Mouse (Mus musculus): ENCODE results near the gene Nr1h2. TPM values are rescaled to one million over a fixed set of nuclear protein-coding genes. Genes with fewer than 3 reads are reported as not detected.
A peak's percentile ranks its signal among the peaks of the same experiment; 100 is the strongest.

Nr1h2 gene
- polyA plus RNA-seq, 1 experiment from 2014 or later = 60.8 TPM

DNA sequence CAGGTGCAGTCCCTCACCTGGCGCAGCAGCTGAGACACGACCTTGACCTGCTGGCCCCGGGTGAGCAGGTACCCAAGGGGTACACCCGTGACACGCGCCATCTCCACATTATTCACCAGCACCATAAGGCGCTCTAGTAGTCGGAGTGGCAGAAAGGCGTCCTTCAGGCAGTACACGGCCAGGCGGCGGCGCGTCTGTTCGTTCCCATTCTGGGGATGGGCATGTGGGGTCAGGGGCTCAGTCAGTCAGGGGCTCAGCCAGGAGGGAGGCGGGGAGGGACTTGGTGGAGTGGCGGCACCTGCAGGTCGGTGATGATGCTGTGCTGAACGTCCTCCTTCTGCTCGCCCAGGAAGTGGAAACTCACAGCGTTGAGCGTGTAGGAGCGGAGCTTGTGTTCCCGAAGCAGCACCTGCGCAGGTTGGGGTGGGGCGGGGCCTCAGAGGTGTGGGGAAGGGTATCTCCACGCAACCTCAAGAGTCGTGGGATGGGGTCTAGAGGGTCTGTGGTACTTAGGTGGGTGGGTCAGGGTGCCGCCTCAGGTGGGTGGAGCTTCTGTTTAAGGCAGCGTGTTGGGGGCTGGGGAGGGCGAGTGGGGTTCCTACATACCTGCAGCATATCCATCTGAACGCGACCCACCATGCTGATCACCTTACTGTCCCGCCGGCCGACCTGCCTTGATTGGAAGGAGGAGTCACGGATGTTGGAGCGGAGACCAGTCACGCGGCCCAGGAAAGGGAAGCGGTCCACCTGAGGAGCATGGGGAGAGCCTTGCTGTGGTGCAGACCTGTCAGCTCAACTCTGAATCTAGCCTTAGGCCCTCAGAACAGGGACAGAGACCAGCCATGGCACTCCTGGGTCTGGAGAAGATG lies 14.8 kb downstream of the Nr1h2 start:
- H3K9ac ChIP-seq (ENCODE audit: low read depth, low read length) = no peak overlapping the region
- H3K4me3 ChIP-seq (ENCODE audit: low read depth, low read length) = no peak overlapping the region
- no peaks in the 10 kb centered on the region for H3K4me1 ChIP-seq (ENCODE audit: control insufficient read depth, insufficient read depth, low read length)
- H3K4me2 ChIP-seq (ENCODE audit: low read depth, low read length) = no peak overlapping the region
- H3K9me3 ChIP-seq (ENCODE audit: control insufficient read depth, low read length) = no peaks in the 10 kb centered on the region
- DNase-seq (ENCODE audit: low spot score) (no peak), ATAC-seq (ENCODE audit: low read depth) (no peak)
- H3K27ac ChIP-seq (replicated peaks; ENCODE audit: low read depth, low read length) = no peak overlapping the region
- H3K27me3 ChIP-seq (replicated peaks; ENCODE audit: control insufficient read depth, insufficient read depth, low read length) = no peaks in the 10 kb centered on the region
- peaks cover 92% of the 10 kb centered on the region for H3K36me3 ChIP-seq (ENCODE audit: control insufficient read depth, insufficient read depth, low read length)
- 92% methylated on average over 41 of the region's 41 CpGs for whole genome bisulfite sequencing

- Histone ChIP-seq H3K4me1 (ENCODE audit: control insufficient read depth, insufficient read depth, low read length) (no peaks in the 10 kb centered on the region), H3K36me3 (ENCODE audit: control insufficient read depth, insufficient read depth, low read length) (peaks cover 97% of the 10 kb centered on the region), H3K27ac (replicated peaks; ENCODE audit: low read depth, low read length) (no peak overlapping the region), H3K4me3 (ENCODE audit: low read depth, low read length) (no peak overlapping the region), H3K9ac (ENCODE audit: low read depth, low read length) (no peak overlapping the region), H3K4me2 (ENCODE audit: low read depth, low read length) (no peak overlapping the region), H3K27me3 (replicated peaks; ENCODE audit: control insufficient read depth, insufficient read depth, low read length) (no peaks in the 10 kb centered on the region), H3K9me3 (ENCODE audit: control insufficient read depth, low read length) (no peaks in the 10 kb centered on the region)
- WGBS = 89% methylated on average over 12 of the region's 13 CpGs
- ATAC-seq (ENCODE audit: low read depth) (no peak), DNase-seq (ENCODE audit: low spot score) (no peak)
Measured at GRCm38 (mm10) chr7:44537496-44537895, 16.3 kb downstream of the Nr1h2 start.

GRCm38 (mm10) chr7:44537009-44537408 lies 16.7 kb downstream of the Nr1h2 start:
- peaks cover 92% of the 10 kb centered on the region for H3K36me3 ChIP-seq (ENCODE audit: control insufficient read depth, insufficient read depth, low read length)
- DNase-seq (ENCODE audit: low spot score) = no peak

GRCm38 (mm10) chr7:44536590-44536968 lies 17.2 kb downstream of the Nr1h2 start:
- DNase-seq (ENCODE audit: low spot score) (no peak), ATAC-seq (ENCODE audit: low read depth) (no peak)
- H3K9ac ChIP-seq (ENCODE audit: low read depth, low read length) = 0 out of 2 replicates have a peak overlapping the region, but pooled peaks have one; percentile 6
- no peaks in the 10 kb centered on the region for H3K4me1 ChIP-seq (ENCODE audit: control insufficient read depth, insufficient read depth, low read length)
- no peak overlapping the region for H3K4me2 ChIP-seq (ENCODE audit: low read depth, low read length)
- H3K4me3 ChIP-seq (ENCODE audit: low read depth, low read length) = no peak overlapping the region
- H3K9me3 ChIP-seq (ENCODE audit: control insufficient read depth, low read length) = no peaks in the 10 kb centered on the region
- no peak overlapping the region for H3K27ac ChIP-seq (replicated peaks; ENCODE audit: low read depth, low read length)
- no peaks in the 10 kb centered on the region for H3K27me3 ChIP-seq (replicated peaks; ENCODE audit: control insufficient read depth, insufficient read depth, low read length)
- 73% methylated on average over 6 of the region's 6 CpGs for WGBS
- H3K36me3 ChIP-seq (ENCODE audit: control insufficient read depth, insufficient read depth, low read length) = peaks cover 87% of the 10 kb centered on the region

More at GRCm38 (mm10) chr7:44537009-44537408, 16.7 kb downstream of the Nr1h2 start:
- Histone ChIP-seq H3K4me1 (ENCODE audit: control insufficient read depth, insufficient read depth, low read length) (no peaks in the 10 kb centered on the region), H3K27ac (replicated peaks; ENCODE audit: low read depth, low read length) (no peak overlapping the region), H3K27me3 (replicated peaks; ENCODE audit: control insufficient read depth, insufficient read depth, low read length) (no peaks in the 10 kb centered on the region), H3K9ac (ENCODE audit: low read depth, low read length) (0 out of 2 replicates have a peak overlapping the region, but pooled peaks have one; percentile 6), H3K4me3 (ENCODE audit: low read depth, low read length) (no peak overlapping the region), H3K9me3 (ENCODE audit: control insufficient read depth, low read length) (no peaks in the 10 kb centered on the region), H3K4me2 (ENCODE audit: low read depth, low read length) (no peak overlapping the region)
- ATAC-seq (ENCODE audit: low read depth) = no peak
- 82% methylated on average over 7 of the region's 7 CpGs for WGBS

GRCm38 (mm10) chr7:44535657-44536589 lies 17.8 kb downstream of the Nr1h2 start:
- Histone ChIP-seq H3K4me3 (ENCODE audit: low read depth, low read length) (no peak overlapping the region), H3K9me3 (ENCODE audit: control insufficient read depth, low read length) (no peaks in the 10 kb centered on the region)
- DNase-seq (ENCODE audit: low spot score) = no peak

DNA sequence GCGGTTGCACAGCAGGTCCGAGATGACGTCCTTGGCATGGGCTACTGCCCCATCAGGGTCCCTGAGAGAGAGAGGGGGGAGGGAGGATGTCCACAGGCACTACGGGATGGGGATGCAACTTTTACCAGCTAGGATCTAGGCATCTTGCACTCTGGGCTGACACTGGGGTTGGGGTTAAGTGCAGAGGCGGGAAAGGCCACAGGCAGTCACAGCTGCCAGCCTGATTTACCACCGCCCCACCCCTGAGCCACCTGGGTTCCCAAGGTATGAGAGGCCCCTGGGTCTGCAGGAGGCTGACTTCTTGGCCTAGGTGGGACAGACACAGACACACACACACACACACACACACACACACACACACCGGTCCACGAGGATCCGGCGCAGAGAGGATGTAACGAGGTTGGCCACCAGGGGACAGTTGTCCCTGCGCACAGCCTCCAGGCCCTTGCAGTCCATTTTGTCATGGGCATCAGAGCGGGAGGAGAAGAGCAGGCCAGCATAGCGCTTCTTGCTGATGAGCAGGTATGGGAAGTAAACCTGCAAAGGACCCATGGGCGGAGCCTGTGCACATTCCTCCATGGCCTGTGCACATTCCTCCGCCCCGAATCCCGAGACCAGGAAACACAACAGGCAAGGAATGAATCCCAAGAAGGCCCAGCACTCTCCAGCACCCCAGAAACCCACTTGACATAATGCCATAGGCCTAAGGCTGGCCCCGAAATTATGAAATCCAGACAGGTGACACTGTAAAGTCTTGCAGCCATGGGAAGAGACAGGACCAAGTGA lies 18.9 kb downstream of the Nr1h2 start:
- Histone ChIP-seq H3K4me2 (ENCODE audit: low read depth, low read length) (no peak overlapping the region), H3K4me3 (ENCODE audit: low read depth, low read length) (no peak overlapping the region), H3K4me1 (ENCODE audit: control insufficient read depth, insufficient read depth, low read length) (no peaks in the 10 kb centered on the region), H3K27ac (replicated peaks; ENCODE audit: low read depth, low read length) (no peak overlapping the region), H3K9ac (ENCODE audit: low read depth, low read length) (no peak overlapping the region), H3K9me3 (ENCODE audit: control insufficient read depth, low read length) (no peaks in the 10 kb centered on the region), H3K27me3 (replicated peaks; ENCODE audit: control insufficient read depth, insufficient read depth, low read length) (no peaks in the 10 kb centered on the region), H3K36me3 (ENCODE audit: control insufficient read depth, insufficient read depth, low read length) (peaks cover 70% of the 10 kb centered on the region)
- DNase-seq (ENCODE audit: low spot score) = no peak
- ATAC-seq (ENCODE audit: low read depth) = no peak
- 88% methylated on average over 18 of the region's 19 CpGs for WGBS

More at GRCm38 (mm10) chr7:44535657-44536589, 17.8 kb downstream of the Nr1h2 start:
- Histone ChIP-seq H3K27ac (replicated peaks; ENCODE audit: low read depth, low read length) (no peak overlapping the region), H3K4me2 (ENCODE audit: low read depth, low read length) (no peak overlapping the region), H3K4me1 (ENCODE audit: control insufficient read depth, insufficient read depth, low read length) (no peaks in the 10 kb centered on the region), H3K9ac (ENCODE audit: low read depth, low read length) (no peak overlapping the region), H3K36me3 (ENCODE audit: control insufficient read depth, insufficient read depth, low read length) (peaks cover 81% of the 10 kb centered on the region), H3K27me3 (replicated peaks; ENCODE audit: control insufficient read depth, insufficient read depth, low read length) (no peaks in the 10 kb centered on the region)
- 91% methylated on average over 26 of the region's 27 CpGs for WGBS
- no peak for ATAC-seq (ENCODE audit: low read depth)

DNA sequence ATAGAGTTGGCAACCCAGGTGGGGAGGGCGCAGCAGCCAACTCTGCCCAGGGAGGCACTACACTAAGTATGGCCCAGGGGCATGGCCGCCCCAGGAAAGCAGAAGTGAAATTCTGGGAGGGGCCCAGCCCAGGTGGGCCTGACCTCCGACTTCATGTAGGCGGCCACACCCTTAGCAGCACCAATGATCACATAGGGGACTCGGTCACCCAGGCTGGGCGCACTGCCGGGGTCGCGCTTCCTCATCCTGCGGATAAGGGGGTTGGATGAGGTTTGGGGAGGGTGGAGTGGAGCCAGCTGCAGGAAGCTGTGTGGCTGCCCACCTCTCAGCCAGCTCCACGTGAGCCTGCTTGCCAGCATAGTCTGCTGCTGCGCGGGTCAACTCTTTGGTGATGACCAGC lies 19.5 kb downstream of the Nr1h2 start:
- no peaks in the 10 kb centered on the region for H3K9me3 ChIP-seq (ENCODE audit: control insufficient read depth, low read length)
- no peaks in the 10 kb centered on the region for H3K4me1 ChIP-seq (ENCODE audit: control insufficient read depth, insufficient read depth, low read length)
- peaks cover 64% of the 10 kb centered on the region for H3K36me3 ChIP-seq (ENCODE audit: control insufficient read depth, insufficient read depth, low read length)
- ATAC-seq (ENCODE audit: low read depth) (no peak), DNase-seq (ENCODE audit: low spot score) (no peak)
- H3K27me3 ChIP-seq (replicated peaks; ENCODE audit: control insufficient read depth, insufficient read depth, low read length) = no peaks in the 10 kb centered on the region
- H3K4me2 ChIP-seq (ENCODE audit: low read depth, low read length) = no peak overlapping the region
- 86% methylated on average over 13 of the region's 13 CpGs for WGBS
- H3K4me3 ChIP-seq (ENCODE audit: low read depth, low read length) = no peak overlapping the region
- no peak overlapping the region for H3K9ac ChIP-seq (ENCODE audit: low read depth, low read length)
- no peak overlapping the region for H3K27ac ChIP-seq (replicated peaks; ENCODE audit: low read depth, low read length)

GRCm38 (mm10) chr7:44533746-44534045 lies 20.1 kb downstream of the Nr1h2 start:
- H3K4me3 ChIP-seq (ENCODE audit: low read depth, low read length) = no peak overlapping the region
- no peaks in the 10 kb centered on the region for H3K4me1 ChIP-seq (ENCODE audit: control insufficient read depth, insufficient read depth, low read length)
- 82% methylated on average over 12 of the region's 12 CpGs for WGBS
- ATAC-seq (ENCODE audit: low read depth) (no peak), DNase-seq (ENCODE audit: low spot score) (no peak)
- H3K4me2 ChIP-seq (ENCODE audit: low read depth, low read length) = no peak overlapping the region
- H3K36me3 ChIP-seq (ENCODE audit: control insufficient read depth, insufficient read depth, low read length) = peaks cover 59% of the 10 kb centered on the region
- no peak overlapping the region for H3K27ac ChIP-seq (replicated peaks; ENCODE audit: low read depth, low read length)
- H3K9me3 ChIP-seq (ENCODE audit: control insufficient read depth, low read length) = no peaks in the 10 kb centered on the region
- H3K9ac ChIP-seq (ENCODE audit: low read depth, low read length) = no peak overlapping the region
- H3K27me3 ChIP-seq (replicated peaks; ENCODE audit: control insufficient read depth, insufficient read depth, low read length) = peaks cover 3% of the 10 kb centered on the region; the same call in 1 of the 2 replicates

Measured in embryonic facial prominence, embryonic 14.5 days (tissue).